Mouse (Mus musculus) left cerebral cortex, adult 18-20 months (tissue): ENCODE results near the gene Olfr1449. TPM values are rescaled to one million over a fixed set of nuclear protein-coding genes. Genes with fewer than 3 reads are reported as not detected.
"Not testable (repeated sequence)": the region's sequence is repeated elsewhere in the genome, so short reads cannot be mapped to it uniquely, and the experiment has no call there.

Source experiments
- DNase-seq, 2 experiments: peaks; one replicate each; pipeline ENCODE4 v3.0.0; 2021 to 2022; ENCODE audit warnings: low spot score in 2 of 2, mixed read lengths in 1 of 2
- long read RNA-seq, 2 experiments: library from polyadenylated mRNA; stranded (forward); transcript quantifications; one replicate each; pipeline ENCODE4 v2.0.0; 2021
- total RNA-seq, 2 experiments: library from RNA; stranded (reverse); gene quantifications; 2 replicates each; pipeline ENCODE4 v1.2.3; 2021

Gene Olfr1449
- total RNA-seq = not detected
- long read RNA-seq, experiment 1 = 0 reads
- long read RNA-seq, experiment 2 = 0 reads

GRCm38 (mm10) chr19:12930540-12930939 lies at the start of gene Olfr1449:
TSS of gene Olfr1449 (plus strand) at chr19:12930840.
- DNase-seq = no peak

GRCm38 (mm10) chr19:12883555-12883954 lies 47.1 kb upstream of the Olfr1449 start, which contains the start of gene Olfr1445:
TSS of gene Olfr1445 (plus strand) at chr19:12883855.
- DNase-seq = no peak

GRCm38 (mm10) chr19:12893424-12893823 lies 37.2 kb upstream of the Olfr1449 start, which contains the start of gene Olfr1446:
TSS of gene Olfr1446 (minus strand) at chr19:12893524.
- DNase-seq = no peak

DNA sequence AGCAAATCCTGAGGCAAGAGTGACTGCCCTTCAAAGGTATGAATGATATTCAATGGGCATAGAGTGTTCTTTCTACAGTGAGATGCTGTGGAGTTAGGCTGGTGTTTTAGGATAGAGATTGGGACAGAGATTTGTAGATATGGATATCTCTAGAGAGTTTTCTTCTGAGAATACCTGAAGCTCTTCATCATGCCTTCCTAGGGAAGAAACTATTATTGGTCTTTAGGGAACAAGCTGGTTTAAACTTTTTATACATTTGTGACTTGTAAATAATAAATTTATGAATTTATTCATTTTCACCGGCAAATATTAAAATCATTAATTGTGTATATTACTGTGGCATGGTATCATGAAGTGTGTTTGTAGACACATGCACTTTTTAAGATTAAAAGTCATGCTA lies 27.0 kb upstream of the Olfr1449 start, which contains the start of gene Olfr1447:
TSS of gene Olfr1447 (minus strand) at position 101 of the 400 bp plus-strand sequence.
- no peak for DNase-seq

DNA sequence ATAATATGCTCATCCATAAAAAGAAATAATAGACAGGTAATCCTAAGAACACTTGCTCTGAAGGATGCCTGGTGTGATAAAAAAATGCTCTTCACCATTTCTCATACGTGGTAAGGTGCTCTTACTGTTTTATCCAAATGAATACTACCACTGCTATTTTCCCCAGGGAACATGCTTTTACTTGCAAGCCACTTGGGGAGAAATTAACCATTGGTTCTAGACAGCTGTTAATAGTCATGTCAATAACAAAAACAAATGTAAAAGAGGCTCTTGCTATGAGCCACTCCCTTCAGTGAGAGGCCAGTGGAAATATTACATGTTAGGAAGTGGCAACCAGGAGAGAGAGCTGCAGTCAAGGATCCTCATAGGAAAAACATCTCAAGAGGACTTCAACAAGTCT lies 6.3 kb upstream of the Olfr1449 start, which contains the start of gene Olfr1448:
TSS of gene Olfr1448 (minus strand) at position 101 of the 400 bp plus-strand sequence.
- DNase-seq = no peak

- no peak for DNase-seq
Measured at GRCm38 (mm10) chr19:12949958-12950357, 19.3 kb downstream of the Olfr1449 start, which contains the start of gene Olfr1450. TSS of gene Olfr1450 (plus strand) at chr19:12950258.

DNA sequence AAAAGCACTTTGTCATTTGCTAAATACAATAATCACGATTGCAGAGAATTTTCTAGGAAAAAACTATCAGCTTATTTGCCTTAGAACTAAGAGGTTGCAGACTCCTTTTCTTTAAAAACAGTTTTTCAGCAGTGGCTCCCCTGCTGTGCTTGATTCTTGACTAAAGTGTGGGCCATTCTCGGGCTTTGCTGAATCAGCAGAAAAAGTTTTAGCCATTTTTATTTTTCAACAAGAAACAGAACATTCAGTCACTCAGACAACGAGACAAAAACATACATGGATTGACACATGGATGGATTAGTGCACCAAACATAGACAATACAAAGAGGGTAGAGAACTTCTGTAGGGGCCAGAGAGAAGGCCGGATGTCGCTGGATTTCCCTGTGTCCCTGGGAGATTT lies 39.4 kb downstream of the Olfr1449 start:
- not testable (repeated sequence) for DNase-seq

Other genes with a start within 250 kb of the Olfr1449 start
- not detected for gene Keg1, start 235.1 kb upstream of the Olfr1449 start, total RNA-seq
- gene Cntf, start 165.2 kb upstream of the Olfr1449 start, total RNA-seq = 1 to 10 TPM; 2.9 to 3.1 TPM
- 10 to 100 TPM; 88.4 to 89.6 TPM for gene Zfp91, start 134.7 kb upstream of the Olfr1449 start, total RNA-seq
- gene Lpxn, start 134.6 kb upstream of the Olfr1449 start, total RNA-seq = 1 to 10 TPM; 1.2 to 1.8 TPM
- not detected for gene Gm5244, start 84.2 kb upstream of the Olfr1449 start, total RNA-seq
- gene Olfr1444, start 73.6 kb upstream of the Olfr1449 start, total RNA-seq = not detected
- gene Olfr1445, start 47.0 kb upstream of the Olfr1449 start, total RNA-seq = not detected
- not detected for gene Olfr1446, start 37.3 kb upstream of the Olfr1449 start, total RNA-seq
- not detected for gene Olfr1447, start 27.1 kb upstream of the Olfr1449 start, total RNA-seq
- gene Olfr1448, start 6.4 kb upstream of the Olfr1449 start, total RNA-seq = not detected
- gene Olfr1450, start 19.4 kb downstream of the Olfr1449 start, total RNA-seq = not detected
- not detected for gene Olfr1451, start 64.2 kb downstream of the Olfr1449 start, total RNA-seq
- gene Olfr1453, start 97.5 kb downstream of the Olfr1449 start, total RNA-seq = not detected
- not detected for gene Olfr1454, start 129.8 kb downstream of the Olfr1449 start, total RNA-seq
- gene Olfr1457, start 167.1 kb downstream of the Olfr1449 start, total RNA-seq = not detected
- not detected for gene Olfr1458, start 175.9 kb downstream of the Olfr1449 start, total RNA-seq
- under 1 TPM; 0.16 to 0.19 TPM for gene Olfr1459, start 218.7 kb downstream of the Olfr1449 start, total RNA-seq
- gene Olfr1461, start 232.2 kb downstream of the Olfr1449 start, total RNA-seq = not detected